Mouse (Mus musculus) E14TG2a.4 (cell line): ENCODE results near the gene Pcyt1a.

Experiments
- H3K27me3 ChIP-seq: 2 replicates; pipeline ENCODE4 v1.6.1; 2014; ENCODE audit warnings: low read length, control low read depth; ENCODE audit not compliant: insufficient read depth
- H3K36me3 ChIP-seq: 2 replicates; pipeline ENCODE4 v1.6.1; 2014; ENCODE audit warnings: low read length, control low read depth; ENCODE audit not compliant: insufficient read depth
- H3K4me1 ChIP-seq: replicated peaks from 2 replicates; pipeline ENCODE4 v1.6.1; 2014; ENCODE audit warnings: low read depth, low read length, control low read depth
- H3K4me3 ChIP-seq: replicated peaks from 2 replicates; pipeline ENCODE4 v1.5.1; 2014; ENCODE audit warnings: mild to moderate bottlenecking, low read length
- H3K9me3 ChIP-seq: 2 replicates; pipeline ENCODE4 v1.6.1; 2014; ENCODE audit warnings: low read length, control low read depth
- CTCF ChIP-seq: conservative IDR thresholded peaks from 2 replicates; pipeline ENCODE4 v1.5.1; 2014; ENCODE audit warnings: low read length
- NANOG ChIP-seq: IDR thresholded peaks from 2 replicates; pipeline ENCODE4 v1.6.1; 2014; ENCODE audit warnings: borderline replicate concordance, low read length, mixed read lengths
- POU5F1 ChIP-seq: IDR thresholded peaks from 2 replicates; pipeline ENCODE4 v1.6.1; 2014; ENCODE audit warnings: low read length, borderline replicate concordance

Pcyt1a gene

DNA sequence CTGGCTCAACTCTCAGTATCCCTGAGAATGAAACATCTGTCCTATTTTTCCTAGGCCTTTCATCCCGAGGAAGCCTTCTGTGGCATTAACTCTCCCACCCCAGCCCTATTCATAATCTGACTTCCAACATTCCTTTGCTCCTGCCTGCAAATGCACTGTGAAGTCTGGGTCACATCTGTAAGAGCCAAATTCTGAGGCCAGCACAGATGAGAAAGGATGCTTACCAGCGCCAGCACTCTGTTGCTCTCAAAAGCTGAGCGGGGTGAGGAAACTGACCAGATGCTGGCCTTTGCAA lies 34.2 kb upstream of the Pcyt1a start:
- Histone ChIP-seq H3K9me3 (no peaks in the 10 kb centered on the region), H3K36me3 (peaks cover 21% of the 10 kb centered on the region), H3K4me1 (no peaks in the 10 kb centered on the region), H3K4me3 (no peak overlapping the region), H3K27me3 (no peaks in the 10 kb centered on the region)
- no peak for TF ChIP-seq POU5F1
- TF ChIP-seq CTCF: no peak
- TF ChIP-seq NANOG: no peak

DNA sequence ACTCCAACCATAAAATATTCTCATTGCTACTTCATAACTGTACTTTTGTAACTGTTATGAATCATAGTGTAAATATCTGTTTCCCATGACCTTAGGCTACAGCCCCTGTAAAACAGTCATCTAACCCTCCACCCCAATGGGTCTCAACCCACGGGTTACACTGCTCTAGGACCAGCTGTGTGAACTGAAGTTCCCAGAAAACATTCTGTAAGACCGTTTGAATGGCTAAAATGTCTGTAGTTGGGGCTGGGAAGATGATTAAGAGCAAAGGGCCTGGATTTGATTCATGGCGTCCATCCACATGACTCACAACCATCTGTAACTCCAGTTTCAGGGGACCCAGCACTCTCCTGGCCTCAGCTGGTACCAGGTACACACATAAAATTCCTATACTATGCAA lies 32.5 kb upstream of the Pcyt1a start:
- H3K9me3 ChIP-seq: no peaks in the 10 kb centered on the region
- TF ChIP-seq POU5F1 (no peak), CTCF (no peak), NANOG (no peak)
- H3K4me1 ChIP-seq: no peaks in the 10 kb centered on the region; the same call in 1 of the 2 replicates
- no peak overlapping the region for H3K4me3 ChIP-seq
- H3K36me3 ChIP-seq: peaks cover 4% of the 10 kb centered on the region
- H3K27me3 ChIP-seq: no peaks in the 10 kb centered on the region

DNA sequence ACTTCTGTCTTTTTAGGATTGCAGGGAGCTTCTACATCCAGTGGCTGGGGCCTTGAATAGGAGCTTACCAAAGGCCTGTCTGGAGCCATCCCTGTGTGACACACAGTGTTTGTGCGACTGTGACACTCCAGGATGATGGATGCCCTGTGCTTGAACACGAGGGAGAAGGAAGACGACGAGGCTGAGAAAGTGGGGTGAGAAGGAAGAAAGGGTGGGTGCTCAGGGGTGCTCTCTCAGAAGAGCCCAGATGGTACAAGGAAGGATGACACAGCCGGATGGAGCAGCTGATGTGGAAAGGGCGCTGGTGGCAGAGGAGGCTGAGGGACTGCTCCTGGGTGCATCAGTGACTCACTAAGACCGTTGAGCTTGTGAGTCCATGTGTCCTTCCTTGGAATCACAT lies 30.5 kb upstream of the Pcyt1a start, which contains the start of gene Tm4sf19:
Gene Tm4sf19 (plus strand): TSS at position 240 of the 400 bp plus-strand sequence.
- peaks cover 5% of the 10 kb centered on the region for H3K4me1 ChIP-seq
- TF ChIP-seq NANOG: no peak
- no peak for TF ChIP-seq CTCF
- no peak for TF ChIP-seq POU5F1
- H3K9me3 ChIP-seq: no peaks in the 10 kb centered on the region

DNA sequence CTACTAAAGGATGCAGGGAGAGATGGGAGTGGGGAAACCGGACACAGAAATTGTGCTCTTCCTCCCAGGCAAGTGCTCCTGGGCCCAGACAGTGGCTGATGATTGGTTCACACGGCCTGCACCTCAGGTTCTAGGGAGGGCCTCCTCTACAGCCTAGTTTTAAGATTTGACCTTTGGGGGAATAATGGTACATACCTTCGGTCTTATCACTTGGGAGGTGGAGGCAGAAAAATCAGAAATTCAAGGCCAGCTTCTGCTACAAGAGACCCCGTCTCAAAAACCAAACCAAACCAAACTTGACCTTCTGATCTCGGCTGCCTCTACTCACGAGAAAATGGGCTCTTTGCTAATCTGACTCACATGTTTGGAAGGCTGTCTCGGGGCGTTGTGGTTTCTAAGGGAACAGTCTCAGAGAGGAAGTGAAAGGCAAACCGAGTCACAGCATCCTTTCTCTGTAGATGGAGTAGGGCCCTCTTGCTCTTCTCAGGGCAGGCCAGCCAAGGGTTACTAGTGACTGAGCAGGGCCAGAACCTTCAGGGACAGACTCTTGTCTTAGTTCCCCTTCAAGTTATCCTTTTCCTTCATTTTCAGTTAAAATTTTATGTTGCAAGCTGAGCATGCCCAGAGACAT lies 29.3 kb upstream of the Pcyt1a start:
- Histone ChIP-seq H3K27me3 (no peaks in the 10 kb centered on the region), H3K9me3 (no peaks in the 10 kb centered on the region), H3K4me1 (peaks cover 14% of the 10 kb centered on the region), H3K4me3 (no peak overlapping the region), H3K36me3 (no peaks in the 10 kb centered on the region)
- TF ChIP-seq NANOG (no peak), CTCF (no peak), POU5F1 (no peak)

More for the DNA sequence above, 30.5 kb upstream of the Pcyt1a start, which contains the start of gene Tm4sf19:
- Histone ChIP-seq H3K27me3 (no peaks in the 10 kb centered on the region), H3K36me3 (no peaks in the 10 kb centered on the region), H3K4me3 (no peak within 1 kb of the TSS)

DNA sequence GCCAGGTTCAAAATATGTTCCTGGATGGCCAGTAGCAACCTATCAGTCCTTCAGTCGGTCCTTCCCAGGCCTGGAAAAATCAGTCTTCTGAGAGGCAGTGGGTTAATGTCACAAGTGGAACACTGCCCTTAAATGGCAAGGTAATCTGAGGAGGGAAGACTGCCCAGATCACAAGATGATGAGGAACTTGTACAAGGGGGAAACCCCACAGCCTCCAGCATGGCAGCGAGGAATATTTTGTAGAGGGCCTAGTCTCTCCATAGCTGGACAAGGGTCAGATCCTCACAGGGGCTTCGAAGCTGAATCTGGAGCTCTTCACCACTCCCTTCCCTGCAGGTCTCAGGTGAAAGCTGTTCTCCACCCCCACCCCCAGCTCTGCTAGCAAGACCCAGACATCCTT lies 27.9 kb upstream of the Pcyt1a start:
- Histone ChIP-seq H3K27me3 (no peaks in the 10 kb centered on the region), H3K36me3 (no peaks in the 10 kb centered on the region), H3K9me3 (no peaks in the 10 kb centered on the region), H3K4me3 (no peak overlapping the region), H3K4me1 (peaks cover 14% of the 10 kb centered on the region)
- TF ChIP-seq CTCF (no peak), NANOG (no peak), POU5F1 (no peak)

DNA sequence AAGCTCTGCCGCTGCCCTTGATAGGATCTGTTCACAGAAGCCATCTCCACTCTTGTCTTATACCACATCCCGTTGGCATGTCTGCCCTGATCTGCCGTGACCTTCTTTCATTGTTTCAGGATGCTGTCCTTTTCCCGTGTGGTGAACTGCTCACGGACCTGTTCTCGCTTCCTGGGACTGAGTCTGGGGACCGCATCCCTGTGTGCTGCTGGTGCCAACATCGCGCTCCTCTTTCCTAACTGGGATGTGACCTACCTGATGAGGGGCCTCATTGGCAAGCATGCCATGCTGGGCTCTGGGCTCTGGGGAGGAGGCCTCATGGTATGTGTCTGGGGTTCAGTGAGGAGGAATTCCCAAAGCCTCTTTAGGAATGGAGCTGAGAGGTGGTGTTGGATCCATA lies 25.0 kb upstream of the Pcyt1a start:
- no peak for TF ChIP-seq CTCF
- no peak for TF ChIP-seq POU5F1
- TF ChIP-seq NANOG: no peak
- Histone ChIP-seq H3K4me3 (no peak overlapping the region), H3K4me1 (peaks cover 14% of the 10 kb centered on the region)

DNA sequence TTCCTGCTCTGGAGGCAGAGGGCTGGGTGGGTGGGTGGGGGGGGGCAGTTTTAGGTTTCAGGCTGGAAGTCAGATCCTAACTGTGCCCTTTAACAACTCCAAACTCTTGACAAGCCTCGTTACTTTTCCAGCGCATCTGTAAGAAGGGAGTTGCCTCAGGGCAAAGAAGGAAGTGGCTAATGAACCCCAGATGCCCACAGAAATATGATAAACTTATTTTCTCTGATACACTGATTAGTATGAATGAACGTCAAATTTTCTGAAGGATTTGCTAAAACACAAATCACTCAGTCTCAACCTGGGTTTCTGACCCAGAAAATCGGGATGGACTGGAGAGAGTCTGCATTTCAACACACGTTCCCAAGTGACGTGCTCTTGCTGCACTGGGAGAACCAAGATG lies 24.1 kb upstream of the Pcyt1a start:
- no peak overlapping the region for H3K4me3 ChIP-seq
- H3K4me1 ChIP-seq: peaks cover 14% of the 10 kb centered on the region
- H3K27me3 ChIP-seq: no peaks in the 10 kb centered on the region
- TF ChIP-seq NANOG (no peak), CTCF (no peak), POU5F1 (no peak)
- no peaks in the 10 kb centered on the region; the same call in 1 of the 2 replicates for H3K9me3 ChIP-seq
- no peaks in the 10 kb centered on the region for H3K36me3 ChIP-seq

More for the DNA sequence above, 25.0 kb upstream of the Pcyt1a start:
- Histone ChIP-seq H3K27me3 (no peaks in the 10 kb centered on the region), H3K9me3 (no peaks in the 10 kb centered on the region; the same call in 1 of the 2 replicates), H3K36me3 (no peaks in the 10 kb centered on the region)

DNA sequence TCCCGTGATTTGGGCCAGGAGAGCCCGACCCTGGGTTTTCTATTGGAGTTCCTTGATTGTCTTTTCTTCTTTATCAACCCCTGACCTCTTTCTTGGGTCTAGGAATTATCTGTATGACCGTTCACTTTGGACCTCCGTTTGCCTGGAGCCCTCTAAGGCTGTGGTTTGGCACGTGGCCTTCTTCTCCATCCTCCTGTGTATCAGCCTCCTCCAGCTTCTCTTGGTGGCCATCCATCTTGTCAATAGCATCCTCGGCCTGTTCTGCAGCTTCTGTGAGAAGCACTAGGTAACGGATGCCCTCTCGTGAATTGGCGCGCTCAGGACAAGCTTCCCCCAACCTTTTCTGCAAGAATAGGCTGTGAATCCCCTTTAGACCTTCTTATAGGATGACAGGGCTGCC lies 23.0 kb upstream of the Pcyt1a start:
- no peaks in the 10 kb centered on the region for H3K36me3 ChIP-seq
- no peaks in the 10 kb centered on the region; the same call in 1 of the 2 replicates for H3K9me3 ChIP-seq
- TF ChIP-seq POU5F1 (no peak), NANOG (no peak), CTCF (no peak)
- no peaks in the 10 kb centered on the region for H3K27me3 ChIP-seq
- H3K4me1 ChIP-seq: peaks cover 14% of the 10 kb centered on the region
- H3K4me3 ChIP-seq: no peak overlapping the region

DNA sequence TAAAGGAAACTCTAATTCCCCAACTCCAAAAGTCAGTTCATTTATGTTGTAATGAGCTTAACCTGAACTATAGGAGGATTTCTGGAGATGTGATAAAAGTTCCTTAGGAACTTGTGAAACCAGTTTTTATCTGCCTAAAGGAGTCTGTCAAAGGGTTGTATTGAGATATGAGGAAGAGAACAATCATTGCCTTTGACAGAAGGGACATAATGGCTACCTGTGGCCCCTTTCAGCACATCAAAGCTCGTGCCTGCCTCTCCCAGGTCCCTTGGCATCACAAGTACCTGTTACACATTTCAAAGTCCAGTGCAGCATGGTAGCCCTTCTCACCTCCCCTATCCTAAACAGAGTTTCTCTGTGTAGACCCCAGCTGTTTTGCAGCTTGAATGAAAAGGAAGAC lies 13.3 kb upstream of the Pcyt1a start:
- H3K36me3 ChIP-seq: no peaks in the 10 kb centered on the region
- H3K4me1 ChIP-seq: peaks cover 18% of the 10 kb centered on the region
- no peak overlapping the region for H3K4me3 ChIP-seq
- H3K27me3 ChIP-seq: 0 out of 2 replicates have a peak, but pooled peaks cover 3% of the 10 kb centered on the region
- TF ChIP-seq NANOG (no peak), CTCF (no peak), POU5F1 (no peak)
- H3K9me3 ChIP-seq: no peaks in the 10 kb centered on the region
